Mouse (Mus musculus) olfactory bulb, adult 2 months (tissue): ENCODE data around the gene Dynlt1a.
"Not testable (repeated sequence)": the region's sequence is repeated elsewhere in the genome, so short reads cannot be mapped to it uniquely, and the experiment has no call there.

Experiments used
- CTCF ChIP-seq: fragments of 200-500 bp; IDR thresholded peaks from 2 replicates; pipeline ENCODE4 v1.5.1; 2012; ENCODE audit warnings: low read depth, mild to moderate bottlenecking, low read length, moderate library complexity; ENCODE audit not compliant: insufficient read depth
- POLR2A ChIP-seq: fragments of 200-500 bp; IDR thresholded peaks from 2 replicates; pipeline ENCODE4 v1.6.1; 2012; ENCODE audit warnings: mild to moderate bottlenecking, low read depth, low read length, moderate library complexity; ENCODE audit not compliant: insufficient read depth

- TF ChIP-seq POLR2A, CTCF: not testable (repeated sequence)
Observed at GRCm38 (mm10) chr17:6286169-6286568, 31.1 kb downstream of the Dynlt1a start.
